Mouse (Mus musculus) erythroblast, embryonic 14.5 days (primary cell): Measurements from ENCODE around the gene Pax8.

Experiments used
- GATA1 ChIP-seq: IDR thresholded peaks from 2 replicates; pipeline ENCODE4 v1.6.1; 2012; ENCODE audit warnings: low read length, inconsistent platforms, mixed read lengths
- TAL1 ChIP-seq: IDR thresholded peaks from 3 replicates; pipeline ENCODE4 v1.6.1; 2012; ENCODE audit warnings: low read length, inconsistent platforms, mixed read lengths

DNA sequence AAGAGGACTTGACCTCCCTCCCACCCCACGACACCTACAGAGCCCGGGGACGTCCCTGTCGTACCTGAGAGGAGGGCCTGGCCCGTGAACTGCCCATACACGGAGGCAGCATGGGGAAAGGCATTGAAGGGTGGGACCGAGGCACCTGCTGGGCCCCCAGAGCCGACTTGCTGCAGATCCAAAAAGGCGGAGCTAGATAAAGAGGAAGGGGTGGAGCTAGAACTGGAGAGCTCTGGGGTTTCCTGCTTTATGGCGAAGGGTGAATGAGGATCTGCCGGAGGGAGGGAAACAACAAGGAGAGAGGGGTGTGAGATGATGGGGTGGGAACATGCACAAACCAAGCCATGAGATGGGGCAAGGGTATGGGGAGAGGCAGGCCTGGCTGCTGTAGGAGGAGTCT, 39.7 kb downstream of the Pax8 start:
- no peak for TF ChIP-seq TAL1
- no peak for TF ChIP-seq GATA1
